Mouse (Mus musculus): Measurements from ENCODE around the gene Fubp3. TPM values are rescaled to one million over a fixed set of nuclear protein-coding genes. Genes with fewer than 3 reads are reported as not detected.

Fubp3 gene
- total RNA-seq, 2 experiments from 2014 or later = 31.2 to 35.5 TPM

GRCm38 (mm10) chr2:31662939-31663803, 90.7 kb downstream of the Fubp3 start:
- DNase-seq = no peak
- intact Hi-C loops (cut with DNase I) = no loop called here

- DNase-seq = no peak
- intact Hi-C loops (cut with DNase I) = no loop called here
Measured at GRCm38 (mm10) chr2:31663804-31664180, 91.3 kb downstream of the Fubp3 start.

Small RNAs within 50 kb of the gene (microRNA-seq; reads per million reads assigned to microRNA genes)
- 0.24 to 0.35 reads per million in 2 experiments for gene Mir6998

Other genes starting within 250 kb of the Fubp3 start
- 1 to 10 TPM; 3.4 to 4.2 TPM for gene Ass1, start 102.4 kb upstream of the Fubp3 start, total RNA-seq (2021)
- gene Prdm12, start 67.4 kb downstream of the Fubp3 start, total RNA-seq (2021) = not detected
- 10 to 100 TPM; 14.1 to 16.0 TPM for gene Exosc2, start 98.1 kb downstream of the Fubp3 start, total RNA-seq (2021)
- gene Abl1, start 115.7 kb downstream of the Fubp3 start, total RNA-seq (2021) = 10 to 100 TPM; 56.8 to 65.5 TPM
- not detected for gene Qrfp, start 237.9 kb downstream of the Fubp3 start, total RNA-seq (2021)

Data from heart, postnatal 10 days (tissue).